Mouse (Mus musculus) cortical plate, adult 2 months (tissue): Measurements from ENCODE around the gene Rtn4rl1.

Experiments used
- CTCF ChIP-seq: fragments of 200-500 bp; IDR thresholded peaks from 2 replicates; pipeline ENCODE4 v1.5.1; 2011; ENCODE audit warnings: mild to moderate bottlenecking, control low read depth, low read length; ENCODE audit not compliant: insufficient read depth; ENCODE audit errors: extremely low read depth
- POLR2A ChIP-seq: fragments of 200-500 bp; IDR thresholded peaks from 2 replicates; pipeline ENCODE4 v1.6.1; 2011; ENCODE audit warnings: mild to moderate bottlenecking, low read length, control low read depth; ENCODE audit not compliant: insufficient read depth; ENCODE audit errors: extremely low read depth

DNA sequence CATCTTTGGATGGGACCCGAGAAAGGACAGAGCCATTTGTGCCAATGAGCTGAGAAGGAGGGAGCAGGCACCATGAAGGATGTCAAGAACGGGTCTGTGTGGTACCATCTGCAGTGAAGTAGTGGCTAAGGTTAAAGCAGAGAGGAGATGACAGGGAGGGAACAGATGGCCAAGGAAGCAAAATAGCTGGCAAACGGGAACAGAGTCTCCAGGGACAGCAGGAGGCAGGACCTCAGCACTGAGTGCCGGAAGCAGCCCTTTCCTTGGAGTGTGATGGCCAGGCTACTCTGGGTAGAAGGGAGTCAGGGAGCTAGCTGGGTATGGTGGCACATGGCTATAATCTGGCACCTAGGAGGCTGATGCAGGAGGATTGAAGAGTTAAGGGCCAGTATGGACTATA lies 5.2 kb downstream of the Rtn4rl1 start:
- TF ChIP-seq CTCF: no peak
- TF ChIP-seq POLR2A: no peak
